Comparison of ENCODE assay signal across 14 mouse cellular contexts in the genomic region with DNA sequence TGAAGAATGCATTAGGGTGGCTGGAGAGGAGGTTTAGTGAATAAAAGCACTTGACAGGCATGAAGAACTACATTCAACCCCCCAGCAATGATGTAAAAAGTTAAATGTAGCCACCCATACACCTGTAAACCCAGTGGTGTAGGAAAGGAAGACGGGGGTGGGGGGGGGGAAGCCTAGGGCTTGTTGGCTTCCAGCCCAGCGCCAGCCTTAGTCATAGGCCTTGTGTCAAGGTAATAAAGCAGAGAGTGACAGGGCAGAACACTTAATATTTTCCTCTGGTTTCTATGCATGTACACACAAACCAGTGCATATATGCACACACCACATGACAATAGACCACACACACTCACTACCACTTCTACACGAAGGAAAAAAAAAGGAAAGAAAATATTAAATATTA.
"Had no signal": no experiment of that assay in that cellular context is flagged by ENCODE, and none has a peak within 500 bp of the region (broad histone marks: within the 10 kb centered on the region; RNA-seq: fewer than 3 reads in every experiment).

No protein-coding gene starts in this region.

- H3K36me3 ChIP-seq: limb, embryonic 10.5 days; liver, embryonic 15.5 days; midbrain, embryonic 13.5 days; neural tube, embryonic 15.5 days had no signal

- H3K4me1 ChIP-seq: limb, embryonic 10.5 days; liver, embryonic 15.5 days; midbrain, embryonic 13.5 days; neural tube, embryonic 15.5 days had no signal

- ATAC-seq: lung, postnatal 0 days; midbrain, embryonic 13.5 days had no signal

- H3K27ac ChIP-seq: left cerebral cortex, adult 2 months; limb, embryonic 10.5 days; liver, embryonic 15.5 days; midbrain, embryonic 13.5 days; neural tube, embryonic 15.5 days; stomach, postnatal 0 days had no signal

- H3K9ac ChIP-seq: liver, embryonic 15.5 days; midbrain, embryonic 13.5 days; neural tube, embryonic 15.5 days had no signal

- H3K27me3 ChIP-seq: liver, embryonic 15.5 days; midbrain, embryonic 13.5 days; neural tube, embryonic 15.5 days had no signal

- H3K4me3 ChIP-seq: left cerebral cortex, adult 2 months; limb, embryonic 10.5 days; liver, embryonic 15.5 days; midbrain, embryonic 13.5 days; neural tube, embryonic 15.5 days had no signal

- H3K9me3 ChIP-seq: limb, embryonic 10.5 days; liver, embryonic 15.5 days; midbrain, embryonic 13.5 days; neural tube, embryonic 15.5 days had no signal

- H3K4me2 ChIP-seq: liver, embryonic 11.5 days; liver, embryonic 15.5 days; midbrain, embryonic 13.5 days; neural tube, embryonic 15.5 days had no signal

- DNase-seq: kidney, postnatal 14 days; lung, adult 2 months; lung, postnatal 36 days; right cerebral cortex, adult 18-20 months; right cerebral cortex, postnatal 25 days; thymus, postnatal 4 days had no signal
